Mouse (Mus musculus): ENCODE measurements around the gene Ppl.

The Ppl gene

GRCm38 (mm10) chr16:5130196-5130595, 2.0 kb downstream of the Ppl start:
- intact Hi-C loops (cut with DNase I), result no loop called here

- intact Hi-C loops (cut with DNase I), result no loop called here
Observed at GRCm38 (mm10) chr16:5123476-5123875, 8.7 kb downstream of the Ppl start.

DNA sequence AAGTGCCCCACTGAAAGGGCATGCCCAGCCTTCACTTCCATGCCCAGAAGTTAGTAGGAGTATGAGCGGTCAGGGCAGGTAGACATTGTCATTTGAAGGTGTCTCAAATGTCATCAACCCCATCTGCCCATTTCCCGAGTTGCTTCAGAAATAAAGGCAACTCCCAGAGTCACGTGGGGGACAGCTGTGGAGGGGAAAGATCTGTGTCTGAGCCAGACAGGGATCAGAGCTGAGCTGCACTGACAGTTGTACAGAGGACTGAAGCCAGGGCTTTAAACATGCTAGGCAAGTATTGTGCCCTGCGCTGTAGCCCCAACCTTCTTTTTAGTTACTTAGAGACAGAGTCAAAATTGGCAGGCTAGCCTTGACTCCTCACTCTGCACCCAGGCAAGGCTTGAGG, 12.4 kb downstream of the Ppl start:
- intact Hi-C loops (cut with DNase I), result no loop called here

GRCm38 (mm10) chr16:5119385-5119784, 12.8 kb downstream of the Ppl start:
- intact Hi-C loops (cut with DNase I), result no loop called here

DNA sequence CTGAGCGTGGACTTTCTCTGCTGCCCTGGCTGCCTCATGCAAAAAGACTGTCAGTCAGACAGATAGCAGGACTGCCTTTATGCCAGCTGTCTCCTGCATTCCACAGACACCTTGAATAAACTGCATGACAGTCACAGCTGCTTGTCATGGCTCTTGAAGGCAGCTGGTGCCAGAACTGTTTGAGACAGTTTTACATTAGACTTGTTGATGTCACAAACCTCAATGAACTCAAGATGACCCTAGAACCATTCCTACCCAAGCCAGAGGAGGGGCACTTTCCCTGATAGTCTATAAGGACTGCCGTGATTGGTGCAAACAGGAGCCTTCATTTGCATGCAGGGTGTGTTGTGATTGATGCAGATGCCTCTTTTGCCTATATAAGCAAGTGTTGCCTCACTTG, 18.6 kb downstream of the Ppl start:
- intact Hi-C loops (cut with DNase I), result no loop called here

DNA sequence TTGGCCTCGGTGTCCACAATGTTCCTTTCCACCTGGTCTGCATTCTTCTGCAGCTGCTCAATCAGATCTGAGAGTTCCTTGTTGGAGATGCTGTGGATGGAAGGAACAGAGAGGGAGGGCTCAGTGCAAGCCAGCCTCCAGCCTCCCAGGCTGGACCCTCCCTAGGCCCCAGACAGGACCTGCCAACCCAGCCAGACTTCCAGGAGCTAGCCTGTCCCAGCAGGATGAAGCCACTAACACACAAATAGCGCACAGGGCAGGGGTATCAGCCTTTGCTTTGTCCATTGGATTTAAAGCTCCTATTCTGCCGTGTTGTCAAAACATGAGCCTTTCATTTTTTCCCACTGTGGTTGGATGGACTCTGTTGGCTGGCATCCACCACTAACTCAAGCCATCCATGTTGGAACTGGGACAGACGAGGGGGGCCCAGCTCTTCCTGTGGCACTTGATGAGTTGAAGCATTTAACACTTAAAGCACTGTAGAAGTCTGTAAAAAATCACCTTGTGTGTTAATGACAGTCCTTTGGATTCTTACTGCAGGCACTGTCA, 19.1 kb downstream of the Ppl start:
- intact Hi-C loops (cut with DNase I), result no loop called here

DNA sequence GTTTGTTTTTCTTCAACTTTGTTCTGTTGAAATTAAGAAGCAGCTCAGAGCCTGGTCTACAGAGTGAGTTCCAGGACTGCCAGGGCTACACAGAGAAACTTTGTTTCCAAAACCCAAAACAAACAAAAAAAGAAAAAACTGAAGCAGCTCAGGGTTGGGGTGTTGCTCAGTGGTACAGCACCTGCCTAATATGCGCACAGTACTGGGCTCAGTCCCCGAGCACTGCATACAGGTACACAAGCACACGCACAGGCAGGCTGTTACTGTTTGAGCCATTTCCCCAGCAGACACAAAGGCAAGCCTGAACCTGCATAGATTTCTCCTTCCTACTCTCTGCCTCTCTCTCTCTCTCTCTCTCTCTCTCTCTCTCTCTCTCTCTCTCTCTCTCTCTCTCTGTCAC, 21.2 kb downstream of the Ppl start:
- intact Hi-C loops (cut with DNase I), result no loop called here

DNA sequence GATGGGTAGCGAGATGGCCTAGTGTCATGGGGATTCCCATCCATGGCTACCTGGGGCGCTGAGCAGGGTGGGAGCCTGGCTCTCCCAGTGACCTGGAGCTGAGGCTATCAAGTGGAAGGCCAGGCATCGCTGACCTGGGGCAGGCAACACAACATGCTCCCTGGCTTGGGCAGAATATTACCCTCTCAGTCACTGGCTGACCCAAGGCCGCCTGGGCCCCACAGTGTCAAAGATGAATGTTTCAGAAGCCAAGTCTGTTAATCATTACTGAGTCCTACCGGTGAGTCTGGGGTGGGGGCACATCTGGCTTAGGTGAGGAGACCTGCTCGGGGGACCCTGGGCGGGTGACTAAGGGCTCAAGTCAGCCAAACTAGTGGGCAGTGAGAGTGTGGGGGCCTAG, 22.3 kb downstream of the Ppl start:
- intact Hi-C loops (cut with DNase I), result no loop called here

DNA sequence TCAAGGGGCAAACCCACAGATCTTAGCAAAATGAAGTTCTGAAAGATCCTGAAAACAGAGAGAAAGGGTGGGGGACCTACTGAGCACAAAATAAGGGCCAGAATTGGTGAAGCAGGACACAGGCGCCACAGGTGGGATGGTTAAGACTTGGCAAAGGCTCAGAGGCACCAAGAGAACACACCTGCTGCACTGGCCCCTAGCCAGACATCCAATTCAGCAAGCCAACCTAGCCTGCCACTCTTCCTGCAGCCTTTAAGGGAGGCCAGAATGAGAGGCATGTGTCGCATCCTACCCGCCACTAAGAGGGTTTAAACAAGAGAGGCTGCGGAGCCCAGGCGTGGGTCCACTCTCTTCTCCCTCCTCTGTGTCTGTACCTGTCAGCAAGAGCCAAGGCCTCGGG, 31.2 kb downstream of the Ppl start:
- intact Hi-C loops (cut with DNase I), result no loop called here

GRCm38 (mm10) chr16:5096504-5096903, 35.7 kb downstream of the Ppl start:
- intact Hi-C loops (cut with DNase I), result no loop called here

DNA sequence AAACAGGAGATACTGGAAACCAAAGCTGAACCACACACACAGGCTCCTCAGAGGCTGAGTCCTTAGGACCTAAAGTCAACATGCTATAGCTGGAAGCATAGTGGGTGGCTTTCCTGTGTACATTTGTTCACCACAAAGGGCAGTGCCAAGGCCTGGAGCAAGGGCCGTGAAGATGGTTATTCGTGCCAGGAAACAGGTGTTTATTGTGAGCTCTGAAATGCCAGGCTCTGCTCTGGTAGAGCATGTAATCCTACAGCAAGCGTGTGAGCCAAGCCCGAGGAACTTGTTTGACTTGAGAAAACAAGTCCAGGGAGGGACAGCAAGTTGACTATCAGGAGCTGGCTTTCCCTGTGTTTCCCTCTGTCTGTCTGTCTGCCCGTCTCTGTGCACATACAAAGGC, 38.9 kb downstream of the Ppl start:
- intact Hi-C loops (cut with DNase I), result no loop called here

GRCm38 (mm10) chr16:5089021-5089420, 43.2 kb downstream of the Ppl start:
- intact Hi-C loops (cut with DNase I), result no loop called here

DNA sequence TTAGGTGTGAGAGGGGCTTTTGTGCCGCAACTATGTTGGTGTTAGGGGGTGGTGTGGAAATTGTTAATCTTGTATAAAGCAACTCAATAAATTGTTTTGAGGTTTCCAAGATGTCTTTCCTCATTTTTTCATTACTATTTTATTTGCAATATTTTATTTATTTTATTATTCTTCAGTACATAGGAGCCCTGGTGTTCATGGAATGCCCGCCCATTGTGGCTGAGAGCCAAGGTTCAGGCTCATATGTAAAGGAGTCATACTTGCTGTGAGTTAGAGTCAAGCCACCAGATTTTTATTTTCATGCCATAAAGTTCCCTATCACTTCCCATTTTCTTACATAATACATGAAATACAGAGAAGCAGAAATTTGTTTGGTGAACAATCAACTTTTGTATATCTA, 46.0 kb downstream of the Ppl start:
- intact Hi-C loops (cut with DNase I), result no loop called here

GRCm38 (mm10) chr16:5085196-5085595, 47.0 kb downstream of the Ppl start:
- intact Hi-C loops (cut with DNase I), result no loop called here

DNA sequence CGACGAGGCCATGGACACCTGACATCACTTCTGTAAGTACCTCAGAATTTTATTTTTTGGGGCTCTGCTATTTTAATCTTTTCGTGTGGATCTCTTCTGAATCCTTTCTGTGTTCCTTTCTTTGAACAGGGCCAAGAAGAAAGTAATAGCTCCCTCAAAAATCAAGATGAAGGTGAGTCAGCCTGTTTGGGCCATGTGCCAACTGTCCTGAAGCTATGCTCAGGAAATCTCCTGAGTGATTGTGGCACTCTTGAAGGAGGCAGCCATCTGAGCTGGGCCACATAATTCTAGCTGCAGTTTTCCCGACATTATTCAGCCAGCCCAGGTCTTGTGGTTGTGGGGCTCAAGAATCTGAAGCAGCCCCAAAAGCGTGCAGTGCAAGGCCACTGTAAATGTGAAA, 57.9 kb downstream of the Ppl start:
- intact Hi-C loops (cut with DNase I), result no loop called here

- intact Hi-C loops (cut with DNase I), result no loop called here
Observed at GRCm38 (mm10) chr16:5071974-5072373, 60.2 kb downstream of the Ppl start.

GRCm38 (mm10) chr16:5070321-5070720, 61.9 kb downstream of the Ppl start:
- intact Hi-C loops (cut with DNase I), result no loop called here

- intact Hi-C loops (cut with DNase I), result loop anchor here (5.0 kb wide), 1 partner anchor 79 kb away; no protein-coding TSS in a partner anchor
Observed at GRCm38 (mm10) chr16:5063472-5063871, 68.7 kb downstream of the Ppl start.

DNA sequence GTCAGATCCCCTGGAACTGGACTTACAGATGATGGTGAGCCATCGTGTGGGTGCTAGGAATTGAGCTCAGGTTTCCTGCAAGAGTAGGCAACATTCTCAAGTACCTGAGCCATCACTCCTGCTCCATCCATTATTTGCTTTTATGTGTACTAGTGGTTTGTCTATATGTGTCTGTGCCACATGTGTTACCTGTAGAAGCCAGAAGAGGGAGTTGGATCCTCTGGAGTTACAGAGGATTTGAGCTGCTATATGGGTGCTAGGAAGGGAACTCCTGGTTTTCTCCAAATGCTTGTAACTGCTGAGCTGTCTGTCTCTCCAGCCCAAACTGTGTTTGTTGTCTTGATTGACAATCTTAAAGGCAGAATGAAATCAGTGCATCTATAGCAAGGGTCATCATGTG, 74.1 kb downstream of the Ppl start:
- intact Hi-C loops (cut with DNase I), result no loop called here

GRCm38 (mm10) chr16:5050251-5051110, 81.7 kb downstream of the Ppl start:
- intact Hi-C loops (cut with DNase I), result no loop called here

DNA sequence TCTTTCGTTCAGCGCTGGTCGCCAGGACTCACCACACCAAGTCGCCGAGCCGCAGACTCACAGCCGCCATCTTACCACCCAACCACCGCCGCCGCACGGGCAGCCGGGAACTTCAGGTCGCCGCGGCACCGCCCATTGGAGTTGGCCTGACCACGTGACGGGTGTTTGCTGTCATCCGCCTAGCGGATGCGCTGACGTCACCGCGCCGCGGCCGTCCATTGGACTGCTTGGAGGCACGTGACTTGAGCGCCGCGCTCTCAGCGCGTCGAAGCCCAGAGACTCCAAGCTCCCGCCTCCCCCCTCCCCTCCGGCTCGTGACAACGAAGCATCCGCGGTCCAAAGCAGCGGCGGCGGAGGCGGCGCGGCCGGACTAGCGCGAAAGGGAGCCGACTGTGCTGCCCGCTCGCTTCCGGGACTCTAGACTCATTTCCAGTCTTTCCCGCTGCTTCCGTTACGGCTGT, 82.4 kb downstream of the Ppl start, which contains the start of the genes Glyr1 and Ubn1:
Glyr1 (minus strand) TSS at position 90 of the 461 bp plus-strand sequence.
Ubn1 (plus strand) TSS at position 284 of the 461 bp plus-strand sequence.
- intact Hi-C loops (cut with DNase I), result no loop called here

DNA sequence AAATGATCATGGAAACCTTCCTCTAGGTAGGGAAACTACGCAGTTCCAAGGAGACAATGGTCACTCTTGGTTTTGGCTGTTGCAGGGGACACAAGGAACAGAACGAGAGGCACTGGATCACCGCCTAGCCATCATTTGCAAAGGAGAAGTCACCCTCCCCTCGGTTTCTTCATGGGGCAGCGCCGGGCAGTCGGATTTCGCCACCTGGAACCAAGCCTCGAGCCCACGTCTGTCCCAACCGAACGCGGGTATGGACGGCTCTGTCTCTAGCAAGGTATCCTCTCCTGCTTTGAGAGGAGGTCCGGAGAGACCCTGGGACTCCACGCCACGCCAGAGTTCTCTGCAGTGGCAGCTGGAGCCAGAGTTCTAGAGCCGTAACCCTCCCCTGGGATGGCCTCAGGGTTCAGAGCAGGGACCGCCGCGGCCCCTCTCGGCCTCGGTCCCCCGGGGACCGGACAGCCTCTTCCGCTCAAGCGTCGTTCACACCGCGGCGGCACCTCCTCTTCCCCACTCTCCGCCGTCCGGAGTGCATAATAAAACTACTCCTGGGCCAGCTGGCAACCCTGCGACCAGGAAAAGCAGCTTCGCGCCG, 82.9 kb downstream of the Ppl start:
- intact Hi-C loops (cut with DNase I), result no loop called here

Data from adrenal gland (tissue).